Mouse (Mus musculus) hindbrain, embryonic 13.5 days (tissue): ENCODE results near the gene Tcl1b3. TPM values are rescaled to one million over a fixed set of nuclear protein-coding genes. Genes with fewer than 3 reads are reported as not detected.
A peak's percentile ranks its signal among the peaks of the same experiment; 100 is the strongest.
"Not testable (repeated sequence)": the region's sequence is repeated elsewhere in the genome, so short reads cannot be mapped to it uniquely, and the experiment has no call there.

Experiments
- ATAC-seq: fragments of 200-750 bp; cut with Nextera tagmentation; 2 replicates; pipeline ENCODE4 v1.8.0; 2017; ENCODE audit warnings: moderate TSS enrichment; ENCODE audit not compliant: low FRiP score
- H3K27ac ChIP-seq: fragments of 300-500 bp; sonication (generic); 2 replicates; pipeline ENCODE4 v1.5.1; 2015; ENCODE audit warnings: inconsistent platforms, mild to moderate bottlenecking, moderate library complexity
- H3K27me3 ChIP-seq: fragments of 300-500 bp; sonication (generic); 2 replicates; pipeline ENCODE4 v1.6.1; 2015; ENCODE audit warnings: mild to moderate bottlenecking, inconsistent platforms
- H3K36me3 ChIP-seq: fragments of 300-500 bp; sonication (generic); 2 replicates; pipeline ENCODE4 v1.6.1; 2015; ENCODE audit warnings: mild to moderate bottlenecking, inconsistent platforms
- H3K4me1 ChIP-seq: fragments of 300-500 bp; sonication (generic); replicated peaks from 2 replicates; pipeline ENCODE4 v1.6.1; 2015; ENCODE audit warnings: inconsistent platforms
- H3K4me2 ChIP-seq: fragments of 300-500 bp; sonication (generic); 2 replicates; pipeline ENCODE4 v1.6.1; 2015; ENCODE audit warnings: inconsistent platforms, mild to moderate bottlenecking, moderate library complexity
- H3K4me3 ChIP-seq: fragments of 300-500 bp; sonication (generic); 2 replicates; pipeline ENCODE4 v1.5.1; 2015; ENCODE audit warnings: mild to moderate bottlenecking, inconsistent platforms
- H3K9ac ChIP-seq: fragments of 300-500 bp; sonication (generic); 2 replicates; pipeline ENCODE4 v1.6.1; 2015; ENCODE audit warnings: mild to moderate bottlenecking, inconsistent platforms
- H3K9me3 ChIP-seq: fragments of 300-500 bp; sonication (generic); 2 replicates; pipeline ENCODE4 v1.6.1; 2016; ENCODE audit warnings: inconsistent platforms
- WGBS: fragments of 180-500 bp; shearing (Covaris S2); methylation state at CpG from one replicate; pipeline ENCODE4 v1.1.7; 2015; 5-methylcytosine and 5-hydroxymethylcytosine counted together
- polyA plus RNA-seq: library from polyadenylated mRNA; unstranded; fragments of >200 nt; fragmentation: Nextera tagmentation; extraction: Ambion mirVana; gene quantifications from 2 replicates; pipeline ENCODE4 v1.2.1, GENCODE M21; 2015

Gene Tcl1b3
- polyA plus RNA-seq, 1 experiment from 2014 or later, result not detected

- WGBS, result 19% methylated on average over 7 of the region's 7 CpGs
- ATAC-seq, H3K4me3 ChIP-seq, H3K27ac ChIP-seq, H3K9me3 ChIP-seq, H3K9ac ChIP-seq, H3K4me2 ChIP-seq, H3K27me3 ChIP-seq, H3K36me3 ChIP-seq, H3K4me1 ChIP-seq: not testable (repeated sequence)
Measured at GRCm38 (mm10) chr12:105199684-105200497, 9.0 kb downstream of the Tcl1b3 start.

- H3K9me3 ChIP-seq, H3K36me3 ChIP-seq, H3K4me1 ChIP-seq, H3K27ac ChIP-seq, H3K4me3 ChIP-seq, H3K27me3 ChIP-seq, H3K4me2 ChIP-seq, H3K9ac ChIP-seq, ATAC-seq: not testable (repeated sequence)
- WGBS, result 91% methylated on average over 1 of the region's 1 CpGs
Measured at GRCm38 (mm10) chr12:105201657-105202056, 10.8 kb downstream of the Tcl1b3 start, which contains the start of gene Tcl1b4. Gene Tcl1b4 (plus strand): TSS chr12:105201957.

GRCm38 (mm10) chr12:105207071-105207470, 16.2 kb downstream of the Tcl1b3 start:
- WGBS, result 88% methylated on average over 1 of the region's 1 CpGs
- Histone ChIP-seq H3K4me3 (no peak overlapping the region), H3K9ac (no peak overlapping the region), H3K36me3 (no peaks in the 10 kb centered on the region), H3K27ac (no peak overlapping the region), H3K27me3 (no peaks in the 10 kb centered on the region), H3K4me2 (no peak overlapping the region), H3K4me1 (no peaks in the 10 kb centered on the region), H3K9me3 (no peaks in the 10 kb centered on the region)
- ATAC-seq, result no peak

GRCm38 (mm10) chr12:105208441-105208840, 17.6 kb downstream of the Tcl1b3 start:
- Histone ChIP-seq H3K27me3 (no peaks in the 10 kb centered on the region), H3K4me3 (no peak overlapping the region), H3K27ac (no peak overlapping the region), H3K9me3 (no peaks in the 10 kb centered on the region), H3K4me1 (no peaks in the 10 kb centered on the region), H3K9ac (no peak overlapping the region), H3K4me2 (no peak overlapping the region), H3K36me3 (no peaks in the 10 kb centered on the region)
- WGBS, result 93% methylated on average over 1 of the region's 1 CpGs
- ATAC-seq, result no peak

GRCm38 (mm10) chr12:105209231-105209630, 18.4 kb downstream of the Tcl1b3 start:
- no peaks in the 10 kb centered on the region for H3K36me3 ChIP-seq
- 94% methylated on average over 7 of the region's 7 CpGs for WGBS
- H3K27ac ChIP-seq, result no peak overlapping the region
- H3K4me2 ChIP-seq, result no peak overlapping the region
- H3K9me3 ChIP-seq, result no peaks in the 10 kb centered on the region
- H3K4me3 ChIP-seq, result no peak overlapping the region
- ATAC-seq, result no peak
- no peaks in the 10 kb centered on the region for H3K4me1 ChIP-seq
- no peaks in the 10 kb centered on the region for H3K27me3 ChIP-seq
- no peak overlapping the region for H3K9ac ChIP-seq

GRCm38 (mm10) chr12:105217101-105217760, 26.4 kb downstream of the Tcl1b3 start:
- no peak for ATAC-seq
- no peak overlapping the region for H3K4me2 ChIP-seq
- H3K27ac ChIP-seq, result no peak overlapping the region
- 91% methylated on average over 7 of the region's 7 CpGs for WGBS
- H3K36me3 ChIP-seq, result no peaks in the 10 kb centered on the region
- H3K9me3 ChIP-seq, result no peaks in the 10 kb centered on the region
- no peak overlapping the region for H3K9ac ChIP-seq
- H3K4me1 ChIP-seq, result no peaks in the 10 kb centered on the region
- no peaks in the 10 kb centered on the region for H3K27me3 ChIP-seq
- no peak overlapping the region for H3K4me3 ChIP-seq

GRCm38 (mm10) chr12:105222601-105223319, 31.9 kb downstream of the Tcl1b3 start, which contains the start of gene Tcl1:
Gene Tcl1 (minus strand): TSS chr12:105222793.
- no peak within 1 kb of the TSS for H3K9ac ChIP-seq
- H3K4me3 ChIP-seq, result no peak within 1 kb of the TSS
- no peak for ATAC-seq
- WGBS, result 93% methylated on average over 22 of the region's 22 CpGs
- H3K4me2 ChIP-seq, result no peak within 1 kb of the TSS
- H3K27ac ChIP-seq, result no peak within 1 kb of the TSS
- no peaks in the 10 kb centered on the region for H3K27me3 ChIP-seq
- H3K36me3 ChIP-seq, result no peaks in the 10 kb centered on the region
- no peaks in the 10 kb centered on the region for H3K9me3 ChIP-seq
- peaks cover 2% of the 10 kb centered on the region; the same call in 1 of the 2 replicates for H3K4me1 ChIP-seq

- no peak overlapping the region for H3K4me2 ChIP-seq
- 39% methylated on average over 16 of the region's 16 CpGs for WGBS
- no peak overlapping the region for H3K4me3 ChIP-seq
- H3K27ac ChIP-seq, result no peak overlapping the region
- H3K9ac ChIP-seq, result no peak overlapping the region
- no peaks in the 10 kb centered on the region for H3K27me3 ChIP-seq
- peaks cover 2% of the 10 kb centered on the region; the same call in 1 of the 2 replicates for H3K4me1 ChIP-seq
- ATAC-seq, result no peak
- H3K9me3 ChIP-seq, result no peaks in the 10 kb centered on the region
- no peaks in the 10 kb centered on the region for H3K36me3 ChIP-seq
Measured at GRCm38 (mm10) chr12:105224621-105225320, 33.9 kb downstream of the Tcl1b3 start.

GRCm38 (mm10) chr12:105234362-105234761, 43.5 kb downstream of the Tcl1b3 start:
- H3K4me2 ChIP-seq, result 0 out of 2 replicates have a peak overlapping the region, but pooled peaks have one; percentile 29
- no peak overlapping the region for H3K4me3 ChIP-seq
- H3K4me1 ChIP-seq, result peaks cover 13% of the 10 kb centered on the region; the same call in 1 of the 2 replicates
- no peaks in the 10 kb centered on the region for H3K9me3 ChIP-seq
- no peaks in the 10 kb centered on the region for H3K27me3 ChIP-seq
- H3K9ac ChIP-seq, result no peak overlapping the region
- 52% methylated on average over 11 of the region's 11 CpGs for WGBS
- no peak for ATAC-seq
- H3K36me3 ChIP-seq, result no peaks in the 10 kb centered on the region
- peak overlapping the region; percentile 36 for H3K27ac ChIP-seq

- Histone ChIP-seq H3K36me3 (no peaks in the 10 kb centered on the region), H3K4me3 (no peak overlapping the region), H3K27ac (no peak overlapping the region; the same call in 1 of the 2 replicates), H3K4me1 (peaks cover 13% of the 10 kb centered on the region; the same call in 1 of the 2 replicates), H3K27me3 (no peaks in the 10 kb centered on the region), H3K9ac (no peak overlapping the region), H3K4me2 (no peak overlapping the region), H3K9me3 (no peaks in the 10 kb centered on the region)
- WGBS, result 79% methylated on average over 3 of the region's 3 CpGs
- ATAC-seq, result no peak
Measured at GRCm38 (mm10) chr12:105235091-105235490, 44.2 kb downstream of the Tcl1b3 start.

- no peaks in the 10 kb centered on the region for H3K27me3 ChIP-seq
- 58% methylated on average over 9 of the region's 9 CpGs for WGBS
- H3K36me3 ChIP-seq, result no peaks in the 10 kb centered on the region
- H3K9ac ChIP-seq, result no peak overlapping the region
- H3K4me1 ChIP-seq, result peaks cover 8% of the 10 kb centered on the region; the same call in 1 of the 2 replicates
- H3K27ac ChIP-seq, result peak overlapping the region; percentile 69
- no peaks in the 10 kb centered on the region for H3K9me3 ChIP-seq
- no peak overlapping the region for H3K4me2 ChIP-seq
- no peak for ATAC-seq
- no peak overlapping the region for H3K4me3 ChIP-seq
Measured at GRCm38 (mm10) chr12:105239060-105239459, 48.2 kb downstream of the Tcl1b3 start.
